Mouse (Mus musculus): ENCODE measurements around the gene Rilpl1.
"Not testable (repeated sequence)": the region's sequence is repeated elsewhere in the genome, so short reads cannot be mapped to it uniquely, and the experiment has no call there.

Gene Rilpl1

DNA sequence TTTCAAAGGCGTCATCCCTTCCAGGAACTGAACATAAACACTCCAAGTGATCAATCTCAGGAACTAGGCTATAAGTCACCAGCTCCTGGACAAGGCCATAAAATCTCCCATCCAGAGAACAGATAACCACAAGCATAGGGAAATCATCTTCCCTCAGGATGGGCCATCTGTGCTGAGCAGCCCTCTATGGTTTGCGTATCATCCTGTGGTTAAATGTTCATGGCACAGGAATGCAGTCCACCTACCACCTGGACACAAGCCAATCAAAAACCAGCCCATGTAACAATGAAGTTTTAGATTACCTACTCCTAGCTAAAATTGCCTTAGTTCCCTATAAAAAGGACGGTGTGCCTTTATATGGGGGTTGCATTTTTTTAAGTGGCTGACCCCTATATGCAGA lies 42.3 kb downstream of the Rilpl1 start:
- DNase-seq, result no peak

DNA sequence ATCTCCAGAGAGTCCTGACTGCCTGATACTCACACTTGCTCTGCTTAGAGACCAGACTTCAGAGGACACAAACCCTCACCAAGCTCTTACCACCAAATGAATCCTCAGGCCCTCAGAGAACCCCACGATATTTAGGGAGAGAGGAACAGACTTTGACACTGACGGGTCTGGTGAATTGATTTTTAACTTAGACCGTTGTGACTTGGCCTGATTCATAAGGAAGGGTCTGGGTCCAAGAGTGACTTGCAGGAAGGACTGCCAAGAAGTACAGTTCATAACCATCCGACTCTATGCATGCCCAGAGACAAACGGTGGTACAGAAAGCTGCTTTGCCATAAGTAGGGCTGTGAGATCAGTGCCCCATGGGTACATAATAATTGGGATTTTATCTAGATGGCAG lies 45.5 kb downstream of the Rilpl1 start:
- no peak for DNase-seq

DNA sequence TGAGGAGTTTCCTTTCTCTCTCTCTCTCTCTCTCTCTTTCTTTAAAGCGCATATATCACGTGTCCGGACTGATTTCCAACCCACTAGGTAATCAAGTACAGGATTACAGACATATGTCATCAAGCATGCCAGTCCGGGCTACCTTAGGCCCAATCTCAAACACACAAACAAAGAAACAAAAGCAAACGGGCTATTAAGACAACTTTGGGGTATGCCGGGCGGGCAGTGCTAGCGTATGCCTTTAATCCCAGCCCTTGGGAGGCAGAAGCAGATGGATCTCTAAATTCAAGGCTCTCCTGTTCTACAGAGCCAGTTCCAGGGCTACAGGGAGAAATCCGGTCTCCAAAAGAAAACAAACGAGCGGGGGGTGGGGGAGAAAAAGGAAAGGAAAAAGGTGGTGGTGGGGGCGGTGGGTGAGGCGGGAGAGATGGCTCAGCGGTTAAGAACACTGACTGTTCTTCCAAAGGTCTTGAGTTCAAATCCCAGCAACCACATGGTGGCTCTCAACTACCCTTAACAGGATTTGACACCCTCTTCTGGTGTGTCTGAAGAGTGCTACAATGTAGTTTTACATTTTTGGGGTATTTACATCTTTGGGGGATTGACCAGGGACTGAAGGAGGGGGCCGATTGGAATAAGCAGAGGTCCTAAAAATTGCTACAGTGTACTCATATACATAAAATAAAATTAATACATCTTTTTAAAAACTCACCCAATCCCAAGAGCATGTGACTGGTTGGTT lies 47.4 kb downstream of the Rilpl1 start:
- DNase-seq, result peak in 1 of 2 experiments; percentile 31

DNA sequence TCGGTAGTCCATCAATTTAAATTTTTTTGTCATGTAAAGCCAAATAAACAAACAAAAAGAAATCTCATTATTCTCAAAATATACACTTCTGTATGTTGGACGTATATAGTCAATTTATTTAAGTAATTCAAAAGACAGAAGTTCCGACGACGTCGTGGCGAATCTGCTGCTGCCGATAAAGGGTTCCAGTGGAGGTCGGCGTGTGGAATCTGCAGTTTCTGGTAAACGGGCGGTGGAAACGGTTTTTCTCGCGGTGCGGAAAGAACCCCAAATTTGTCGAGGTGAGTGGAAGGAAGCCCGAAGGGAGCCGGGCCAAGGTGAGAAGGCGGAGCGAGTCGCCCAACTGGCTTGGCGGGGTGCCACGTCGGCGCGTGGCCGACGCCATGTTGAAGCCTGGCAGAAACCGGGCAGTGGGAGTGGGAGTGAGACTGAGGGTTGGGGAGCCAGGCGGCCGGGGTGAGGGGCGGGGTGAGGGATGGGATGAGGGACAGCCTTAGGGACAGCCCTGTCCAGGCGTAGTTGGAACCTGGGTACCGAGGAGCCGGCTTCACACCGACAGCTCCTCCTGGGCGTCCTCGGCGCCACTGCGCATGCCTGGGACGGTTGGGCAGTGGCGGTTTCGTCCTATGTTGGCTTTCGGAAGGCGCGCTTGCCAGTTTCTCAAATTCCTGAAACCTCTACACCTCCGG lies 48.1 kb downstream of the Rilpl1 start, which contains the start of gene Snrnp35:
Snrnp35 (plus strand) TSS at position 169 of the 689 bp plus-strand sequence.
- peak; percentile 89 to 90 for DNase-seq

DNA sequence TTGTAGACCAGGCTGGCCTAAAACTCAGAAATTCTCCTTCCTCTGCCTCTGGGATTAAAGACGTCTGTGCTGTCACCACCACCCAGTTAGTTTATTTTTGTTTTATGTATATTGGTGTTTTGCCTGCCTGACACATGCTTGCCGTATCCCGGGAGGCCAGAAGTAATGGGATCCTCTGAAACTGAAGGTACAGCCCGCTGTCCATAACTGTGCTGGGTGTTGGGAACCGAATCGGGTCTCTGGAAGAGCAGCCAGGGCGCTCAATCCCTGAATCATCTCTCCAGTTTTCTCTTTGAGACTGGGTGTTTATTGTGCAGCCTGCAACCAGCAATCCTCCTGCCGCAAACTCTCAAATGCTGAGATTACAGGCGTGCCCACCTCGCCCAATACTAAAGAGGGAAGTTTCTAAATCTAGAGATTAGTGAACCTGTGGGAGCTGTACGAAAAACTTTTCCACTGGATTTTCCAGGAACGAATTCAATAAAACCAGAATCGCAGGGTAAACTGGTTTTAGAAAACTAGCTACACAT lies 48.7 kb downstream of the Rilpl1 start:
- peak in 1 of 2 experiments; percentile 46 for DNase-seq

DNA sequence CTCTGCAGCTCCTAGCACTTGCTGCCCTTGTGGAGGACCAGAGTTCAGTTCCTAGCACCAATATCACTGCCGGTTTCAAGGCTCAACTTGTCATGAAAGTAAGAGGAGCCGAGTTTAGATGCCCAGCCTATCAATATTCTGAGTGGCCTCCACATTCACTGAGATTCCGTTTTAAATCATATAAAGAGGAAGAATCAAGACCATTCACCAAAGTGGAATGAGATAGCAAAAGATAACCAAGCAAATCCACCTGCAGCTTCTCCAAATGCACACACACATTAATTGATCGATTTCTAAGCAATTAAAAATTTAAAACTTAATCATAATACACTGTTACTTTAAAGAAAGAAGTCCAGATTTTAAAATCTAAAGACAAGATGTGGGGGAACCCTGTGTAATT lies 49.5 kb downstream of the Rilpl1 start:
- DNase-seq, result no peak

DNA sequence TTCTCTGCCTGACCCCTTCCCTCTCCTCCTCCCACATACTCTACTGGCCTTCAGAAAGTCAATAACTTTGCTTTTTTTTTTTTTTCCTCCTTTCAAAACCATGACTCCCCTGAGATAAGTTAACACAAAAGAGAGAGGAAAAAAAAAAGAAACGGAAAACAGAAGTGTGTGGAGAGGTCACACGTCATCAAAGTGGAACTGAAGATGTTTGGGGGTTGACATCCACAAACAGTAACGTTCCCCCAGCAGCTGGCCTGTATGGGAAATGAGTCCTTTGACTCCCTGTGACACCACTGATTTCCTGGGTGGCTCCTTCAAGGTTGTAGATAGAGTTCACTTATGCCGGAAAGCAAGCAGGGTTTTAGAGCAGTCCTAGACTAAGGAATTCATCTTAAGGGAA lies 51.1 kb downstream of the Rilpl1 start:
- no peak for DNase-seq

DNA sequence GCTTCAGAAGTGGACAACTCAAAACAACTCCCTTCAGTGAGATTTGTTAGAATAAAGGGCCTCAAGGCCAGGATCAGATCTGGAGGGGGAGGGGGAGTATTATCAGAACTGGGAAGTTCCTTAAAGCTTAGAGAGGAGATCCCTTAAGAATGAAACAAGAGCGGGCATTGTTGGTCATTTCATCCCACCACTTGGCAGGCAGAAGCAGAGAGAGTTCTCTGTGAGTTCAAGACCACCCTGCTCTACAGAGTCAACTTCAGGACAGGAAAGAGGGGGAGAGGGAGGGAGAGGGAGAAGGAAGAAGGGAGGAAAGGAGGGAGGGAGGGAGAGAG lies 52.4 kb downstream of the Rilpl1 start:
- DNase-seq, result no peak

DNA sequence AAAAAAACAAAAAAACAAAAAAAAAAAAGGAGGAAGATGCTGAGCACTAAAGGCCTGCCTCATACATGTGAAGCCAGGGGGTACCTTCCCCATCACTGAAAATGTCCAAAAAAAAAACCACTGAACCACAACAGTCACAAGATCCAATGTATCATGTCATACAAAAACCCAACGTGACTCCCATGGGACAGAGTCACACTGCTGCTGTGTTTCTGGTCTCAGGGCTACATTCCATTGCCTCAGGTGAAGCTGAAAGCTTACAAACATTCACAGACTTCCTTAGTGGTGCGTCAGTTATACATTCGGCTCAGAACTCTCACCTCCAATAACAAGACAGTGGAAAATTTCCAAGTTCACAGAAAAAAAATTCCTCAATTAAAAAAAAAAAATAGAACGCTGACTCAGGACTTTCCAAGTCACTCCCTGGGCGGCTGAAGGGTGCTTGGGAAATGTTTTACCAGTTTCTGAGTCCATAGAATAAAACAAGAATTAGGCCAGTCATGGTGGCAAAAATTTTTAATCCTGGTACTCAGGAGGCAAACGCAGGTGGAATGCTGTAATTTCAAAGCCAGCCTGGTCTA lies 60.5 kb downstream of the Rilpl1 start:
- DNase-seq, result no peak

DNA sequence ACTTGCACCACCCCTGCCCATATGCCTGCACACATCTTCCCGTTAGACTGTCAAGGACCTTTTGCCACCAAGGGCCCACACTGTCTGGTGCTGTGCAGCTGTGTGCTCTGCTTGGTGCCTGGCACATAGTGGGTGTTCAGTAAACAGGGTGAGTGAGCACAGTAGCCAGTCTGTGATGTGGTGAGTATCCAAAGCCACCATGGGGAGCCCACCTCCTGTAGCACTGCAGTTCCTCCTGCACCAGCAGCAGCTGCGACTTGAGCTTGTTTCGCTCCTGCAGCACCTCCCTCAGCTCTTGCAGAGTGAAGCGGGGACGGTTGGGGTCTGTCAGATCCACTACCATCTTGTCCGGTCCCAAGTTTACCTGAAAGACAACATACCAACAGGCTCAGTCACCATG lies 61.7 kb downstream of the Rilpl1 start:
- peak; percentile 55 to 76 for DNase-seq

DNA sequence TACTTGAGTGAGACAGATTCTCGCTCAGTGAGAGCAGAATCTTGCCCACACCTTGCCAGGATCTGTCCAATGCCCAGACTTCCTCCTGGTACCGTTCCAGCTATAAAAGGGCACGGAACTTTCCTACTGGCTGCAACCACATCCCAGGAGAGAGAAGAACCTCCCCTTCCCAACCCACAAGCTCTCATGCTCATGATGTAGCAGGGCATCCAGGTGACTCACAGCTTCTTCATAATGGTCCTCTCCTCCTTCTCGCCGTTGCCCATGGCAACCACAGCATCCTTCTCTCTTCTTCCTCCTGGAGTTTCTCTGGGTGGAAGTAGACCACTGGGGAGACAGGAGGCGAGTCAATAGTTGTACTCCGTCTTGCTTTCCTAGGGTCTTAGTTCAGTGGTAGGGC lies 62.8 kb downstream of the Rilpl1 start:
- DNase-seq, result no peak

DNA sequence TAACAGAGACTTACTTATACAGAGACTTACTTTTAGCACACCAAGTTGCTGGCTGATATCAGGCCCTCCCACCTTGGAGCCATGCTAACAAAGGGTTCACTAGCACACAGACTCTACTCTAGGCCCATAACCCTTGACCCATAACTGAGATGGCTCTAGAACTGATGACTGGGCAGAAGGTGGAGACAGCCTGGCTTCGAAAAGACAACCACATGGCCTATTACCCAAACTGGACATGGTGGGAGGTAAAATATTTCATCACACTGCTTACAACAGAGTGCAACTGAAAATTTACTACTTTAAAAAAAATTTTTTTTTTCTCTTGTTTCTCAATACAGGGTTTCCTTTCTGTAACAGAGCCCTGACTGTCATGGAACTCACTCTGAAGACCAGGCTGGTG lies 63.4 kb downstream of the Rilpl1 start:
- DNase-seq, result no peak

DNA sequence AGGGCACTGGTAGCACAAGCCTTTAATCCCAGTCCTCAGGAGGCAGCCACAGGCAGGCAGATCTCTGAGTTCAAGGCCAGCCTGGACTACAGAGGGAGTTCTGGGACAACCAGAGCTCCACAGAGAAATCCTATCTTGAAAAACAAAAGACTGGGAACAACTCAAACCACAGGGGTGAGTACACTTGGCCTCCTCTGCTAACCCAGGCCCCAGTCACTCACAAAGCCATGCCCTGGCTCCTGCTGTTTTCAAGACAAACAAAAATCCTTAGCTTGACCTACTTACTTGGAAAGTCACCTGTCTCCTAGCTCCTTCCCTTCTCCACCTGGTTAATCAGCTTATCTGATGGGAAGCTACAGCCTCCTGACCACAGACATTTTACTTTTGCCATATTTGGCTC lies 66.3 kb downstream of the Rilpl1 start:
- no peak for DNase-seq

DNA sequence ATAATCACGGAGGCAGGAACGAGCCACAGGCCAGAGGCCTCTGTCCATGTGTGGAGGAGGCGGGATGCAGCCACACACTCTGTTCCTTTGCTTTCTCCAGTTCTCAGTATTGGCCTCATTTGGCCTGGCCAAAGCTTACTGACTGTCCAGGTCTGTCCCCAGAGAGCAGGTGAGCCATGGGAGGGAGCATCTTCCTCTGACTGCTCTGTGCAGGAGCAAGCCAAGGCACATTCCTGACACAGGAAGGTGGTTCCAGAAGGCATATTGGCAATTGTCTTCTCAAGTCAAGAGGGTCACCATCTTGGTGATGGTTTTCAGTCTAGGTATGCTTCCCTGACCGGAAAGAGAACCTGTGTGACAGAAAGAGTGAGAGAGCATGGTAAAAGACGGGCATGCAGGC lies 67.7 kb downstream of the Rilpl1 start:
- no peak for DNase-seq

DNA sequence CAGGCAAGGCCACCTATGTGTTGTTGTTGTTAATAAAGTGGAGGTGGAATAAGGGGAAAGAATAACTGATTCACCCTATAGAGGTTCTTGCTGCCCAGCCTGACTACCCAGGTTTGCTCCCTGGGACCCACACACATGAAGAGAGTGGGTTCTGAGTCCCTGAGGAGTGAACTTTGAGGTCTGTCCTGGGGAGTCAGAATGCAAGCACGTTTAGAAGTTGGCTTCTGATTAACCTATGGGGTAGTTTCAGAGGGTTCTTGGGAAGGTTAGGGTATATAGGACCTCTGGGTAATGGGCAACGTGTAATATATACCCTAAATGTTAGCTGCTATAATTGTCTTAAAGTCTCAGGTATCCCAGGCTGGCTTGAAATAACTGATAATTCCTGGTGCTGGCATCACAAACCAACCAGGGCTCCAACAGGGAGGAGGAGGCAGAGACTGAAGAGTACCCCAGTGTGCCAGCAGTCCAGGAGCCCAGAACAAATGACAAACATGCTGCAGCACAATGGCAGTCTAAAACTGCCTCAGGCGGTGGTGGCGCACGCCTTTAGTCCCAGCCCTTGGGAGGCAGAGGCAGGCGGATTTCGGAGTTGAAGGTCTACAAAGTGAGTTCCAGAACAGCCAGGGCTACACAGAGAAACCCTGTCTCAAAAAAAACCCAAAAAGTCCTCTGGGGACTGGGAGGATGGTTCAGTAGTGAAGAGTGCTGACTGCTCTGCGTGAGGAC lies 68.7 kb downstream of the Rilpl1 start:
- no peak for DNase-seq

DNA sequence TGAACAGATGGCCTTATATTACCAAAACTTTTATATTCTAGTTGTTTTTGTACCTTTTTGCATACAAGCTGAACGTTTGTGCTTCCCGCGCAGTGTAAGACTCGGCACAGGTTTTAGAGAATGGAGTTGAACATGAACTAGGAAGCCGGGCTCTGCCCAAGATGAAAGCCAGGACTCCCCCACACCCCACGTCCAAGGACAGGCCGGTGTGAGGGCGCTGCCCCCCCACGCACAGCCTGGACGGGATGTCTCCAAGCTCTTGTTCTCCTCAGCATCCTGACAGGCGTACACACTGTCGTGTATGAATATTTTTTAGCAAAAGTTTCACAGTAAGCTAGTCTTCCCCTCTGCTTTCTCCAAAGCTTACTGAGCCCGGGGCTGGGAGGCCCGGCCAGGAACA lies 70.3 kb downstream of the Rilpl1 start:
- DNase-seq, result not testable (repeated sequence)

DNA sequence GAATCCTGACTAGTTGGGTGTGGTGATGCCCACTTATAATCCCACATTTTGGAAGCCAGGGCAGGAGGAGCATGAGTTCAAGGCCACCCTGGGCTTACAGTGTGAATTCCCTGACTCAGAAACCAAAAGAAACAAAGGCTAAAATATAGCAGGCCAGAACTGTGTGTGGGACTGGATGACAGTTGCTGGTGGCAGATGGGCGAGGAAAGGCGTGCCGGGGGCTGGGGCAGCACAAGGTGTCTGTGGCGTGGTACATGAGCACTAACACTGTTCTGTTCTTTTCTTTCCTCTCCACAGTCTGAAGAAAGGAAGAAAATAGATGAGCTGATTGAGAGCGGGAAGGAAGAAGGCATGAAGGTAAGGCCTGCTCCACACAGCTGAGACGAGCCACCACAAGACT lies 74.4 kb downstream of the Rilpl1 start:
- no peak for DNase-seq

DNA sequence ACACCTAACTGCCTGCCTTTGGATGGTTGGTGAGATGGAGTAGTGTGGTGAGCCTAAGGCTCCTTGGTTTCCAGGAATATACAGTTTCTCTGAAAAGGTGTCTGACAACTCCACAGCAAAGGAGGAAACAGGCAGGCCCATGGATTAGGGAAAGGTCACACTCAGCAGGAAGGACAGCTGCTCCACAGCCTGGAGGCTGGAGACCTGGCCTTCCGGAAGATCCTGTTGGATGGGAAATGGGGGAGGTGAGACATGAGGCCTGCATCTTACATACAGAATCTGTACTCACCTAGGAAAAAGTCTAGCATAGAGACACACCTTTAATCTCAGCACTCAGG lies 77.1 kb downstream of the Rilpl1 start:
- no peak for DNase-seq

DNA sequence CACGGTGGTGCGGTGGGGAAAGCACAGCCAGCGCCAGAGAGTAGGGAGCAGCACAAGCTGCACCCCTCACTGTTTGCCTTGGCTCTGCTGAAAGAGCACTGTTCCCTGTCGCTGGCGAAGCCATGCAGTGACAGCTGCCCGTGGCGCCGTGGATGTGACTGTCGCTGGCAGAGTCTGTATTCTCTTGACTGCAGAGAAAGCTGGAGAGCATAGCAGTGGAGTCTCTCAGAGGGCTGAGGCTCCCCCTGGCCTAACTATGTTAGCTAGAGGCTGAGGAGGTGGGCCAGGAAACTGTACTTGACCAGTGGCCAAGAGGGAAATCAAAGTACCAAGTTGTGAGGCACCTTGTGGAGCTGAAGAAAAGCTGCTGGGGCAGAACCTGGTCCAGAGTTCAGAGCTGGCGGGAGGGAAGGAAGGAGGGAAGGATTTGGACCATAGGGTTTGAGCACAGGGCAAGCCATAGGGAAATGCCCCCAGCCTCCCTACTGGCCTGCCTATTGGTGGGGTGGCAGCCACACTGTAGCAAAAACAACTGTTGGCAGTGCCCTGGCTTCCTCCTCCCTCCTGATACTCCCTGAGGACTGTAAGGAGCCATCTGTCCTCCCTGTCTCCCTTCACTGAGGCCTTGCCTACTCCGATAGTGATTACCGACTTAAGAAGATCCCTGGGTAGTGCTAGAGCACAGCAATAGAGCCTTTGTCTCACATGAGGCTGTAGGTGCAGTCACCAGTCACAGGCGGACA lies 77.7 kb downstream of the Rilpl1 start:
- no peak for DNase-seq

DNA sequence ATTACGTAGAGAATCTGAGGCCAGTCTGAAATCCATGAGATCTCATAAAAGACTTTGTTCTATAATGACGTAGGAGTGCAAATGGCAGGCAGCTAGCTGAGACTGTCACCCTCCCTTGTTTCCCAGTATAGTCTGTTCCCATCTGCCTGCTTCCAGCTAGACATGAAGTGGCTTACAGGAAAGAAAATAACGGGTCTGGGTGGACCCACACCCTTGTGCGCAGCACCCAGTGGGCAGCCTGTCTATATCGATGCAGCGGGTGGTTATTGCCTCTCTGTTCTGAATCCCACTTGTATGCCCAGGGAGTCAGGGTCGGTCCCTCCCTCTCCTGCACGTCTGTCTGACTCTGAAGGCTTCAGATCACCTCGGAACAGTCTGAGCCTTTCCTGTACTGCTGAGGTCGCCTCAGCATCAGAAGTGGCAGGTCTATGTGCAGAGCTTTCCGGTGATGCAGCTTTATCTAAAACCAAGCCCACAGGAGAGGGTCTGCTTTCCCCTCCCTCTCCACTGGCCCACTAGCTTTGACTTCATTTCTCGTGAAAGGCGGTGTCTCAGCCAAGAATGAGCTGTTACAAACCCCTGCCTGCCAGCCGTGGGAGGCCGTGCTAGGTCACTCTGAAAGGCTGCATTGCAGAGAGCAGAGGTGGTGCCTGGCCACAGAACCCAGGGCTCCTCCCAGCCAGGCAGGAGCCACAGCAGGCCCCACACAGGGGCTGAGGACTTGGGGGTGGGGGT lies 78.5 kb downstream of the Rilpl1 start:
- no peak for DNase-seq

DNA sequence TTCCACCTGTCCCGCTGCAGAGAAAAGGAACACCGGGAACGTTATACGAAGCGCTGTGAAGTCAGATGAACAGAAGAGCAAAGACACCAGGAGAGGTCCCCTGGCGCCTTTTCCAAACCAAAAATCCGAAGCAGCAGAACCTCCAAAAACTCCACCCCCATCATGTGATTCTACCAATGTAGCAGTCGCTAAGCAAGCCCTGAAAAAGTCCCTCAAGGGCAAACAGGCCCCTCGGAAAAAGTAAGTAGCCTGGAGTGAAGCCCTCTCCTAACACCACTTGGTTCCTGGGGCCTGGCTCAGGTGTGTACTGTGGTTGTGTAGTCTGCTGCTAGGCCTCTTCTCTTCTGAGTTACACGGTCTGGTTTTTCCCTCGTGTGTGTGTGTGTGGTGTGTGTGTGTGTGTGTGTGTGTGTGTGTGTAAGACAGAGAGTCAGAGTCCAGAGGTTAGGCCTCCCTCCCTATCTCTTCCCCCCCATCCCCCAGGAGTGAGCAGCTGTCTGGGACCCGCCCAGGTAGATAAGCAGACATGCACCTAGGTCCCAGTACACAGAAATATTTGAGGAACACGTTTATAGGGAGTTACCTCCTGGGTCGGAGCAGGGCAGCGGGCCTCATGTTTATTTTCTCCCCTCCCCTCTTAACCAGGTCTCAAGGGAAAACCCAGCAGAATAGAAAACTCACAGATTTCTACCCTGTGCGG lies 80.4 kb downstream of the Rilpl1 start:
- no peak for DNase-seq

All from thymus, postnatal 36 days (tissue).